Mouse (Mus musculus) midbrain, postnatal 0 days (tissue): ENCODE measurements at regions not wholly inside any gene's neighbourhood (a gene's known extent, or its start where the extent isn't known, plus 50 kb on each side); places are given as distances from the start of the nearest gene placed in this dataset.
A peak's percentile ranks its signal among the peaks of the same experiment; 100 is the strongest.

Source experiments
- ATAC-seq: fragments of 200-750 bp; cut with Nextera tagmentation; 2 replicates; pipeline ENCODE4 v1.8.0; 2017; ENCODE audit warnings: moderate number of reproducible peaks, mild to moderate bottlenecking, moderate TSS enrichment, moderate library complexity; ENCODE audit not compliant: low FRiP score
- DNase-seq: peaks from one replicate; pipeline ENCODE4 v3.0.0-alpha.2; 2015; ENCODE audit warnings: low spot score
- H3K27ac ChIP-seq: fragments of 300-500 bp; sonication (generic); 2 replicates; pipeline ENCODE4 v1.5.1; 2014; ENCODE audit warnings: low read depth, mild to moderate bottlenecking, low read length, mixed read lengths
- H3K27me3 ChIP-seq: fragments of 300-500 bp; sonication (generic); 2 replicates; pipeline ENCODE4 v1.6.1; 2014; ENCODE audit warnings: low read length, control low read depth, mixed read lengths; ENCODE audit not compliant: insufficient read depth
- H3K36me3 ChIP-seq: fragments of 300-500 bp; sonication (generic); 2 replicates; pipeline ENCODE4 v1.6.1; 2014; ENCODE audit warnings: low read length, control low read depth, mixed read lengths; ENCODE audit not compliant: insufficient read depth
- H3K4me1 ChIP-seq: fragments of 300-500 bp; sonication (generic); 2 replicates; pipeline ENCODE4 v1.6.1; 2014; ENCODE audit warnings: mild to moderate bottlenecking, control low read depth, antibody characterized with exemption, low read length, mixed read lengths; ENCODE audit not compliant: insufficient read depth
- H3K4me2 ChIP-seq: fragments of 300-500 bp; sonication (generic); 2 replicates; pipeline ENCODE4 v1.6.1; 2014; ENCODE audit warnings: low read depth, mild to moderate bottlenecking, low read length, mixed read lengths; ENCODE audit not compliant: poor library complexity, severe bottlenecking
- H3K4me3 ChIP-seq: fragments of 300-500 bp; sonication (generic); 2 replicates; pipeline ENCODE4 v1.5.1; 2014; ENCODE audit warnings: low read depth, mild to moderate bottlenecking, low read length, moderate library complexity
- H3K9ac ChIP-seq: fragments of 300-500 bp; sonication (generic); replicated peaks from 2 replicates; pipeline ENCODE4 v1.6.1; 2014; ENCODE audit warnings: mild to moderate bottlenecking, low read length, moderate library complexity, mixed read lengths; ENCODE audit not compliant: poor library complexity, severe bottlenecking
- H3K9me3 ChIP-seq: fragments of 300-500 bp; sonication (generic); 2 replicates; pipeline ENCODE4 v1.6.1; 2016; ENCODE audit warnings: low read length, control low read depth
- CTCF ChIP-seq: IDR thresholded peaks from 2 replicates; pipeline ENCODE4 v1.5.1; 2016; ENCODE audit warnings: antibody characterized with exemption, mild to moderate bottlenecking
- WGBS: fragments of 180-500 bp; shearing (Covaris S2); extraction: QIAGEN DNeasy Blood & Tissue Kit; methylation state at CpG from one replicate; pipeline ENCODE4 v1.1.7; 2014; 5-methylcytosine and 5-hydroxymethylcytosine counted together

DNA sequence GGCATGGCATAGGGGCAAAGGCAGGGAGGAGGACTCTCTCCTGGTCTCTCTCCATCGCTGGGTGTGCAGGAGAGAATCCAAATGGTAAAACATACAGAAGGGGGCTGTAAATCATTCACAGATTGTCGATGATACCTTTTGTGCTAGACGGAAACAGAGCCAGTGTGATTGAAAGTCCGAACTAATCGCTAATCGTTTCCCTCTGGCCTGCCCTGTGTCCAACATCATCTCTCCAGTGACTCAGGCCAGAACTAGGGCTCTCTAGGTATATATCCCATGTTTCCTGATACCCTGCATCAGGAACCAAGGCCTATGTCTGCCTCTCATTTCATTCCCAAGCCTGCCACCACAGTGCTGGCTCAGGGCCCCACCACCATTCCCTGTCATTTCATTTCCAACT, 259.1 kb downstream of the Dysf start:
- no peak overlapping the region for H3K4me2 ChIP-seq
- WGBS = 93% methylated on average over 6 of the region's 6 CpGs
- no peaks in the 10 kb centered on the region for H3K4me1 ChIP-seq
- H3K9me3 ChIP-seq = no peaks in the 10 kb centered on the region
- DNase-seq = no peak
- H3K9ac ChIP-seq = no peak overlapping the region
- H3K27ac ChIP-seq = no peak overlapping the region
- no peaks in the 10 kb centered on the region for H3K36me3 ChIP-seq
- no peak overlapping the region for H3K4me3 ChIP-seq
- H3K27me3 ChIP-seq = no peaks in the 10 kb centered on the region
- no peak for ATAC-seq
- TF ChIP-seq CTCF = no peak

DNA sequence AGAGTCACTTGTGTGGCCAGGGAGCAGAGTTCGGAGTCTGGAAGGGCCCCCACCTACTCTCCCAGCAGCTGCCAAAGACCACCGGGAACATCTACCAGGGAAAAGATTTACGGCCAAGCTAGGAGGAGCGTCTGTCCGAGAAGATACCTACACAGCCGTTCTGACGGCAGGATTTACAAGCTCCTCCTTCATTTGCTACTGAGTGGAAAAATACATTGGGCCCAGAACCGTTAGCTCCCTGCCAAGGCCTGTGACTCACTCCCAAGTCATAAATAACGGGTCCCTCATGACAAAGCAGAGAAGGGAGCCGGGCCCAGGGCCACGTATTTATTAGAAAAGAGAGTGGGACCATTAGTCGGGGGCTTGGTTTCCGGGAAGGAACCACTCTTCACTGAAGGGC, 258.3 kb downstream of the Dysf start:
- H3K4me3 ChIP-seq = no peak overlapping the region
- H3K27me3 ChIP-seq = no peaks in the 10 kb centered on the region
- H3K9ac ChIP-seq = no peak overlapping the region
- 88% methylated on average over 13 of the region's 13 CpGs for WGBS
- H3K4me2 ChIP-seq = no peak overlapping the region
- no peaks in the 10 kb centered on the region for H3K4me1 ChIP-seq
- ATAC-seq (no peak), DNase-seq (no peak)
- TF ChIP-seq CTCF = no peak
- H3K36me3 ChIP-seq = no peaks in the 10 kb centered on the region
- no peak overlapping the region for H3K27ac ChIP-seq
- no peaks in the 10 kb centered on the region for H3K9me3 ChIP-seq

DNA sequence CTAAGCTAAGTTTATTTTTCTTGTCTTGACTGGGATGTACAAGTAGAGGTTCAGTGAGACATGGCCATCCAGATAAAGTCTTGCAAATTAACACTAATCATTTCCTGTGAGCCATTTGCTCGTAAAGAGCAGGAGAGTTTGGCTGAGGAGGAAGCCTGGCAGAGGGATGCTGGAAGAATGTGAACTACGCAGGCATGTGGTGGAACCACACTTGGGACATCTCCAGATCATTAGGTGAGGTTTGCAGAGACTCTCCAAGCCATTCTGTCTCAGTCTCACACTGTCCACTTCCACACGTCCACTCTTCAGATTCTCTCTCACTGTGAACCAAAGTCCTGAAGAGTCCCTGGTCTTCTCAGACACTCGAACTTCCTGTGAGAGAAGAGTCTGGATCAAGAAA, 256.3 kb downstream of the Dysf start:
- Histone ChIP-seq H3K27ac (no peak overlapping the region), H3K4me3 (no peak overlapping the region), H3K4me1 (no peaks in the 10 kb centered on the region), H3K36me3 (no peaks in the 10 kb centered on the region), H3K4me2 (no peak overlapping the region), H3K9ac (no peak overlapping the region), H3K27me3 (no peaks in the 10 kb centered on the region), H3K9me3 (no peaks in the 10 kb centered on the region)
- no peak for TF ChIP-seq CTCF
- no peak for DNase-seq
- WGBS = 89% methylated on average over 4 of the region's 4 CpGs
- no peak for ATAC-seq

DNA sequence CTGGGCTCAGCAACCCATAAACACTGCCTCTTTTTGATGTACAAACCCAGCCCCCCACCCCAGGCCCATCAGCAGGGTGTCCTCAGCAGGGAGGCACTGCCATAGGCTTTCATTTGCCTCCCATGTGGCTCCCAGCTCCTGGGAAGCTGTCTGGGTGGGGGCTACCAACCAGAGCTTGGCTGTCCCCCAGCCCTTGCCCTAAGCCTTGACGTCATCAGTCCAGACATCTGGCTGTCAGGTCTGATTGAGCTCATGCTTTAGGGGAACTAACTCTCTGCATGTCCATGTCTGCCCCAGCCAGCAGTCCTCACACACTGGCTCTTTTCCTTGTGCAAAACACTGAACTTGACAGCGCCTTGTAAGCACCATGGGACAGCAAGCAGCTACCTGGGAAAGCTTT, 255.3 kb downstream of the Dysf start:
- no peaks in the 10 kb centered on the region for H3K9me3 ChIP-seq
- no peaks in the 10 kb centered on the region for H3K36me3 ChIP-seq
- no peaks in the 10 kb centered on the region for H3K4me1 ChIP-seq
- H3K27ac ChIP-seq = no peak overlapping the region
- no peak for DNase-seq
- no peaks in the 10 kb centered on the region for H3K27me3 ChIP-seq
- ATAC-seq = no peak
- 55% methylated on average over 2 of the region's 2 CpGs for WGBS
- no peak overlapping the region for H3K4me2 ChIP-seq
- no peak for TF ChIP-seq CTCF
- H3K9ac ChIP-seq = no peak overlapping the region
- H3K4me3 ChIP-seq = no peak overlapping the region

DNA sequence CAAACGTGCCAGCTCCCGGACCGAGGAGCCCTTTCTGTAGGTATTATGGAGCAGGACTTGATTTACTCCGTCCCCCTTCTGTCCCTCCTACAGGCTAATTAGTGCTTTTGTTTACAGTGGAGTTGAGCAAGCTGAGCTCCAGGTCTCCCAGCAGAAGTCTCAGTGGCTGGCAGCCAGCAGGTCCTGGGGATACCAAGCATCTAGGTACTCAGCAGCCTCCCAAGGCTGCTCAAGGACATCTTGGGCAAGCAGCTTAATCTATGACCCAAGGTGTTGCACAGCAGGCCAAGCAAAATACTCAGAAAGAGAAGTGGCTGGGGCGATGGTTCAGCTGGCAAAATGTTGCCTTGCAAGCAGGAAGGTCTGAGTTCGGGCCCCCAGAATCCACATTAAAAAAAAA, 254.4 kb downstream of the Dysf start:
- Histone ChIP-seq H3K27me3 (no peaks in the 10 kb centered on the region), H3K9ac (no peak overlapping the region), H3K4me1 (no peaks in the 10 kb centered on the region), H3K4me3 (no peak overlapping the region), H3K36me3 (no peaks in the 10 kb centered on the region), H3K9me3 (no peaks in the 10 kb centered on the region), H3K4me2 (no peak overlapping the region), H3K27ac (no peak overlapping the region)
- ATAC-seq (no peak), DNase-seq (no peak)
- 64% methylated on average over 6 of the region's 6 CpGs for WGBS
- no peak for TF ChIP-seq CTCF

DNA sequence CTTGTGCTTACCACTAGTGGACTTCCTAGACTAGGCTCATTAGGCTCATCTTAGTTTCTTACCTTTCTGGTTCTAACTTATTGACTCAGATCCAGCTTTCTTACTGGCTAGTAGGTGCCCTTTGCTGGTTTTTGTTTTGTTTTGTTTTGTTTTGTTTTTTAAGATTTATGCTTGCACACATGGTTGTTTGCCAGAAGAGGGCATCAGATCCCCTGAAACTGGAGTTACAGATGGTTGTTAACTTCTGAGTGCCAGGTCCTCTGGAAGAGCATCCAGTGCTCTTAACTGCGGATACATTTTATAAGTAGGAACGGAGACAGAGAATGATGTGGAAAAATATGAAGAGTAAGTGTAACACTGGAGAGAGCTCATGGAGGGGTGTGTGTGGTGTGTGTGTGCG, 253.1 kb downstream of the Dysf start:
- H3K4me2 ChIP-seq = no peak overlapping the region

More for the DNA sequence above, 253.1 kb downstream of the Dysf start:
- 92% methylated on average over 3 of the region's 3 CpGs for WGBS
- ATAC-seq (no peak), DNase-seq (no peak)
- H3K27me3 ChIP-seq = no peaks in the 10 kb centered on the region
- no peak overlapping the region for H3K9ac ChIP-seq
- H3K4me3 ChIP-seq = no peak overlapping the region
- no peaks in the 10 kb centered on the region for H3K36me3 ChIP-seq
- H3K4me1 ChIP-seq = no peaks in the 10 kb centered on the region
- no peaks in the 10 kb centered on the region for H3K9me3 ChIP-seq
- no peak overlapping the region for H3K27ac ChIP-seq
- 0 out of 2 replicates have a peak, but pooled peaks have one; percentile 10 for TF ChIP-seq CTCF
